Mouse (Mus musculus) kidney, postnatal 25 days (tissue): Measurements from ENCODE around the gene 2900011O08Rik.
A peak's percentile ranks its signal among the peaks of the same experiment; 100 is the strongest.
"Not testable (repeated sequence)": the region's sequence is repeated elsewhere in the genome, so short reads cannot be mapped to it uniquely, and the experiment has no call there.

ENCODE experiments used
- DNase-seq, 2 experiments: peaks; one replicate each; pipeline ENCODE4 v3.0.0; 2021; ENCODE audit warnings: mixed read lengths in 2 of 2

The 2900011O08Rik gene

DNA sequence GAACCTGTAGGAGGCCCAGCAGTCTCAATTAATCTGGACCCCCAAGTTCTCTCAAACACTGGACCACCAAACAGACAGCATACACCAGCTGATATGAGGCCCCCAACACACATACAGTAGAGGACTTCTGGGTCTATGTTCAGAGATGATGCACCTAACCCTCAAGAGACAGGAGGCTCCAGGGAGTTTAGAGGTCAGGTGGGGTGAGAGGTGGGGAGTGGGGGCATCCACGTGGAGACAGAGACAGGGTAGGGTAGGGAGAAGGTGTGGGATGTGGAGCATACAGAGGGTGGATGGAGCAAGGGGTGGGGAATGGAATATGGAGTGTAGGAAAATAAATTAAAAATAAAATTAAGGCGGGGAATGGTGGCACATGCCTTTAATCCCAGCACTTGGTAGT lies 82.3 kb downstream of the 2900011O08Rik start:
- DNase-seq = not testable (repeated sequence)

GRCm38 (mm10) chr16:14070471-14071169 lies 84.2 kb downstream of the 2900011O08Rik start:
- no peak for DNase-seq

- no peak for DNase-seq
These were observed 96.5 kb downstream of the 2900011O08Rik start for GRCm38 (mm10) chr16:14082925-14083324.

- no peak for DNase-seq
These were observed 101.8 kb downstream of the 2900011O08Rik start for GRCm38 (mm10) chr16:14088249-14088648.

GRCm38 (mm10) chr16:14089296-14089695 lies 102.9 kb downstream of the 2900011O08Rik start:
- no peak for DNase-seq

DNA sequence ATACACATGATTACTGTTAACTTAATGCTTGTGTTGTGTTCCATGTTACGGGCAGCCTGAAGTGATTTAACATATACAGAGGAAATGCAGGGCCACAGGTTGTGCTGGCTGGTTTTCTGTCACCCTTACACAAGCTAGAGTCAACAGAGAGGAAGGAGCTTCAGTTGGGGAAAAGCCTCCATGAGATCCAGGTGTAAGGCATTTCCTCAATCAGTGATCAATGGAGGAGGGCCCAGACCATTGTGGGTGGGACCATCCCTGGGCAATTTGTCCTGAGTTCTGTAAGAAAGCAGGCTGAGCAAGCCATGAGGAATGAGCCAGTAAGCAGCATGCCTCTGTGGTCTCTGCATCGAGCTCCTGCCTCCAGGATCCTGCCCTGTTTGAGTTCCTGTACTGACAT lies 105.4 kb downstream of the 2900011O08Rik start:
- no peak for DNase-seq

- no peak for DNase-seq
These were observed 119.5 kb downstream of the 2900011O08Rik start for GRCm38 (mm10) chr16:14105891-14106290.

- no peak for DNase-seq
These were observed 123.3 kb downstream of the 2900011O08Rik start for GRCm38 (mm10) chr16:14109651-14110230.

- DNase-seq = no peak
These were observed 124.5 kb downstream of the 2900011O08Rik start for GRCm38 (mm10) chr16:14110922-14111321.

GRCm38 (mm10) chr16:14112133-14112532 lies 125.7 kb downstream of the 2900011O08Rik start:
- no peak for DNase-seq

GRCm38 (mm10) chr16:14112742-14113141 lies 126.3 kb downstream of the 2900011O08Rik start:
- DNase-seq = no peak

- no peak for DNase-seq
These were observed 130.9 kb downstream of the 2900011O08Rik start for GRCm38 (mm10) chr16:14117299-14117698.

DNA sequence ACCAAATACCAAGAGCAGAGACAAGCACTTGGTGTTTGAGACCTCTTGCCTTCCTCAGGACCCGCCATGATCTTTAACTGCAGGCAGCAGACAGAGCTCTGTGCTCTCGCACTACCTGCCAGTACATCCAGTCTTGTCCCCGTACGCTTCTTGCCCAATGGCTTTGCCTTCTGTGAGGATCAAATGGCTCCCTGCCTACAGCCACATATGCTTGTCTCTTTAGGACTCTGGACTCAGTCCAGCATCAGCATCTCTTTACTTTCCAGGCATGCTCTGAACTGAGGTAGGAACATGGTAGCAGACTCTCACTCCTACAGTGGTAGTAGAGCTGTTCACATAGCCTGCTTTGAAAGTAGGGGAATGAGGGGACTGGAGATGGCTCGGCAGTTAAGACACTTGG lies 134.5 kb downstream of the 2900011O08Rik start:
- no peak for DNase-seq

DNA sequence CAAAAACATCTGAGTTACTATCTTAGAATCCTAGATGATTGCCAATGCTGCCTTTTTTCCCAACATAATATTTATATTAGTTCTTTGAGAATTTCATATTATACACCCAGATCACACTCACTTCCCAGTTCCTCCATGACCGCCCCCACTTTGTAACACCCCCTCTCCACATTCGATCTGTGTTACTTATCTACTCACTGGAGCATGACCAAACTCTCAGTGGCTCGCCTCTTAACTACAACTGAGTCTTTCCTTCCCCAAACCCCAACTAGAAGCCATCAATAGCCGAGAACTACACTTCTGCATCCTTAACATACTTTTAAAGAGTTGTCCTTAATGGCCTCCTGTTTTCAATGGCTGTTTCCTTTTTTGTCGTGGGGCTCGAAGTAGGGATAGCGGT lies 135.2 kb downstream of the 2900011O08Rik start:
- no peak for DNase-seq

DNA sequence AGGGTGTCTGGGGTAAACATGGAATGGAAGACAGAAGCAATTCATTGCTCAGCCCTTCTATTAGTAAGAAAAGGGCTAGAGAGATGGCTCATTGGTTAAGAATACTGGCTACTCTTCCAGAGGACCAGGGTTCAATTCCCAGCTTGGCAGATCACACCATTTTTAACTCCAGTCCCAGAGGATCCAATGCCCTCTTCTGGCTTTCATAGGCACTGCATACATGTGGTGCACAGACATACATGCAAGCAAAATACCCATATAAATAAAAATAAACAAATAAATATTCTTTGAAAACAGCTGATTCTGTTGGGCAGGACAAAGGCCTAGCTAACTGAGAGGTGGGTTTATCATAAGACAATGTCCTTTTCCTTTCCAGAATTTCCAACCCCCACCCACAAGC lies 136.2 kb downstream of the 2900011O08Rik start:
- DNase-seq = no peak

- DNase-seq = no peak
These were observed 137.5 kb downstream of the 2900011O08Rik start for GRCm38 (mm10) chr16:14123901-14124300.

GRCm38 (mm10) chr16:14124709-14125108 lies 138.3 kb downstream of the 2900011O08Rik start:
- no peak for DNase-seq

- DNase-seq = no peak
These were observed 138.8 kb downstream of the 2900011O08Rik start for GRCm38 (mm10) chr16:14125253-14125652.

- DNase-seq = no peak
These were observed 142.6 kb downstream of the 2900011O08Rik start for GRCm38 (mm10) chr16:14128977-14129376.

- DNase-seq = peak; percentile 45 to 64
These were observed 144.4 kb downstream of the 2900011O08Rik start for GRCm38 (mm10) chr16:14130796-14131195.

- DNase-seq = no peak
These were observed 145.0 kb downstream of the 2900011O08Rik start for GRCm38 (mm10) chr16:14131376-14131775.

GRCm38 (mm10) chr16:14131838-14132237 lies 145.4 kb downstream of the 2900011O08Rik start:
- DNase-seq = no peak

GRCm38 (mm10) chr16:14135014-14135413 lies 148.6 kb downstream of the 2900011O08Rik start:
- no peak for DNase-seq

- DNase-seq = no peak
These were observed 151.7 kb downstream of the 2900011O08Rik start for GRCm38 (mm10) chr16:14137976-14138561.
